Mouse (Mus musculus) frontal cortex, postnatal 10 days (tissue): ENCODE measurements around the gene Pear1.

Experiments
- DNase-seq, 2 experiments: peaks; one replicate each; pipeline ENCODE4 v3.0.0; 2022; ENCODE audit warnings: low spot score in 2 of 2, mixed read lengths in 1 of 2

Gene Pear1

GRCm38 (mm10) chr3:87733098-87733497, 91.0 kb downstream of the Pear1 start:
- DNase-seq, result no peak

DNA sequence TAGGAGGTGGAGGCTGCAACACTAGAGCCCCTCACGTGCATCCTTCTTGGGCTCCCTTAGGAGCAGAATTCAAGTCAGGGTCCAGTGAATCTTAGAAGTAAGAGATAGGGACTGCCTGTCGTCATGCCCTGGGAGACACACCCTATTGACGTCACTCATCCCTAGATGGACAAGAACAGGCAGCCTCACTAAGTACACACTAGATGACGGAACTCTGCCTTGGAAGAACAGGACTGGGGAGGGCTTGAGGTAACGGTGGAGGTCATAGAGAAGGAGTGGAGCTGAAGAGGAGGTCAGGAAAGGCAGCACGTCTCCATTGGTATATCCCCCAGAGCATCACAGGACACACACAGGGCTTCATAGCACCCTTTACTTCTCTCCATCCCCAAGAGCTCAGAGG, 95.4 kb downstream of the Pear1 start:
- DNase-seq, result no peak

DNA sequence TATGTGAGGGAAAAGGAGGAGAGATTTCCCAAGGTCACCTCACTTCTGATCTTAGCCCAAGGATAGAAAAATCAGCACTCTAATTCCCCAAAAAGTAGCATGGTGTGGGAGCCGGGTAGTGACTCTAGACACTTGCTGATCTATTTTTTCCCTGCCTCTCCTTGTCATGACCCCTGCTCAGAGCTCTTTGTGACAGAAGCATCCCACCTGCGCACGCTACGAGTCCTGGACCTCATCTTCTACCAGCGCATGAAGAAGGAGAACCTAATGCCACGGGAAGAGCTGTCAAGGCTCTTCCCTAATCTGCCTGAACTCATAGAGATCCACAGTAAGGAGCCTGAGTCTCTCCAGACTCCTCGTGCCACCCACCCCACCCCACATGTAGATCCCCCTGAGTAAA, 97.9 kb downstream of the Pear1 start:
- DNase-seq, result no peak

- DNase-seq, result no peak
Observed at GRCm38 (mm10) chr3:87725396-87726160, 98.5 kb downstream of the Pear1 start.

- no peak for DNase-seq
Observed at GRCm38 (mm10) chr3:87724556-87724955, 99.5 kb downstream of the Pear1 start.

GRCm38 (mm10) chr3:87718525-87718924, 105.6 kb downstream of the Pear1 start:
- DNase-seq, result no peak
